Mouse (Mus musculus): ENCODE data around the gene Stxbp2.
"Not testable (repeated sequence)": the region's sequence is repeated elsewhere in the genome, so short reads cannot be mapped to it uniquely, and the experiment has no call there.

Gene Stxbp2

DNA sequence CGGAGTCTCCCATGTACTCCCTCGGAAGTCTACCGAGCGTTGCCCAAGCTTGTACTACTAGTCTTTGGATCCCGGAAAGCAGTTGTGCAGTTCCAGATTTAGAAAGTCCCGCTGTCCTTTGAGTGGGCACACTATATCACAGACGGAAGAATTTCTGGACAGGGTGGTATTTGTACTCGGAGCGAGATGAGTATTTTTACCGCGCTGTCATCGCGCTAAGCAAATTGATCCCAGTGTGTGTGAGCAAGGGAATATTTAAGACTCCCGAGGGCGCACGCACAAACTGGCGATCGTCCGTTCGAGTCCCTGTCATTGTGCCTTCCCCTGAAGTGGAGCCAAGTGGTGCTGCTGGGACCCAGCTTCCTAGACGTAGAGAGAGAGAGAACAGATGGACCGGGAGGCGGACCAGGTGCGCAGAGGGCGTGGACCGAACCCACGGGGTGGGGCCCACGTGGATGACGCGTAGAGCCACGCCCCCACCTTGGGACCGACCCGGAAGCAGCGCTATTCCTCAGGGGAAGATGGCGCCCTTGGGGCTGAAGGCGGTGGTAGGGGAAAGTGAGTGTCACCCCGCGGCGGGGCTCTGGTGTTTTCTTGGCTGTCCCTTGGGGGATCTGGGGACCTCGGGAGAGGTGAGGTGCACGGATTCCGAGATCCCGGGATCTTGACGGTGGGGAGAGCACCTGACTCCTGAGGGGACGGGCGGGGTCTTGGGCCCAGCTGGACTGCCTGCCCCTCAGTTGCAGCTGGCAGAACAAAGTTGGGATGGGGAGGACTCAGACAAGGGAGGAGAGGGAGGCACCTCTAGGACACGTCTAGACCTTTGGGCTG is at the start of gene Stxbp2:
TSS of gene Stxbp2 (plus strand) at position 309 of the 831 bp plus-strand sequence.
- DNase-seq (ENCODE audit: low read depth, low spot score): peak; percentile 76

DNA sequence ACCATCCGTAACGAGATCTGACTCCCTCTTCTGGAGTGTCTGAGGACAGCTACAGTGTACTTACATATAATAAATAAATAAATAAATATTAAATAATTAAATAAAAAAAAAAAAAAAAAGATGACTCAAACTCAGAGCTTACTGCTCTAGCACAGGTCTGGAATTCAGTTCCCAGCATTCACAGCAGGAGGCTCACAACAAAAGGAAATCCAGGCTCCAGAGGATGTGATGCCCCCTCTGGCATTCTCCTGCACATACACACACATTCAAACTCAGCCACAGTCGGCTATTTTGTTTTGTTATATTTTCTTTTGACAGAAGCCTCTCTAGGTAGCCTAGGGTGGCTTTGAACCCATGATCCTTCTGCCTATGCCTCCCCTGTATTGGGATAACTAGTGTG is 48.8 kb upstream of the Stxbp2 start:
- not testable (repeated sequence) for DNase-seq (ENCODE audit: low read depth, low spot score)

DNA sequence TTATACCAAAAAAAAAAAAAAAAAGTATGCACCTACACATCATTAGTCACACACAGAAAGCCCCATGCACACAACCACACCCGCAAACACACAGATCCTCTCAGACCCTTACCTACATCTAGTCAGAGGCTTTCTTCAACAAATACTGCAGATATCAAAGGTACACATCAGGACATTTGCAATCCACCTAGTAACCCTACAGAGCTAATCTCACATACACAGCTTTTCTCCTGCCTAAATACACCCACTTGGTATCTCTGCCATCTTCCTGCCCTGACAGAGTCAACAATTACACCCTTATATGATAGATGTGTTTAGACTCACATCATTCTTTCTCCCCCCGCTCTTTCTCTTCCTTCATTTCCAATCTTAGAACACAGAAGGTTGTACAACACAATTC is 44.3 kb upstream of the Stxbp2 start:
- no peak for DNase-seq (ENCODE audit: low read depth, low spot score)

DNA sequence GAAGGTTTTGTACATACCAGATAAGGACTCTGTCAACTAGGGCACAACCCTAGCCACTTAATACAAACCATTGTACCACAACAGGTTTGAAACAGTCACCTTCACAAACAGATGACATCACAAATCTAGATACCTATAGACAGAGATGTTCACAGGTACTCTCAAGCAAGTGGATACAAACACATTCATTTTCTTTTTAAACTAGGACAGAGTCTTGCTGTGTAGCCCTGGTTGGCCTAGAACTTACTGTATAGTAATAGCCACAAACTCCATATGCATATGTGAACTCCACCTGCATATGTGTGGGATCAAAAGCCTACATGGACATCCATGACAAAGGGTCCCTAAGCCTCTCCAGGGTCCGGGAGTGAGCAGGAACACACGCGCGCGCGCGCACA is 43.8 kb upstream of the Stxbp2 start, which contains the start of gene Camsap3:
TSS of gene Camsap3 (plus strand) at position 301 of the 398 bp plus-strand sequence.
- DNase-seq (ENCODE audit: low read depth, low spot score): no peak

DNA sequence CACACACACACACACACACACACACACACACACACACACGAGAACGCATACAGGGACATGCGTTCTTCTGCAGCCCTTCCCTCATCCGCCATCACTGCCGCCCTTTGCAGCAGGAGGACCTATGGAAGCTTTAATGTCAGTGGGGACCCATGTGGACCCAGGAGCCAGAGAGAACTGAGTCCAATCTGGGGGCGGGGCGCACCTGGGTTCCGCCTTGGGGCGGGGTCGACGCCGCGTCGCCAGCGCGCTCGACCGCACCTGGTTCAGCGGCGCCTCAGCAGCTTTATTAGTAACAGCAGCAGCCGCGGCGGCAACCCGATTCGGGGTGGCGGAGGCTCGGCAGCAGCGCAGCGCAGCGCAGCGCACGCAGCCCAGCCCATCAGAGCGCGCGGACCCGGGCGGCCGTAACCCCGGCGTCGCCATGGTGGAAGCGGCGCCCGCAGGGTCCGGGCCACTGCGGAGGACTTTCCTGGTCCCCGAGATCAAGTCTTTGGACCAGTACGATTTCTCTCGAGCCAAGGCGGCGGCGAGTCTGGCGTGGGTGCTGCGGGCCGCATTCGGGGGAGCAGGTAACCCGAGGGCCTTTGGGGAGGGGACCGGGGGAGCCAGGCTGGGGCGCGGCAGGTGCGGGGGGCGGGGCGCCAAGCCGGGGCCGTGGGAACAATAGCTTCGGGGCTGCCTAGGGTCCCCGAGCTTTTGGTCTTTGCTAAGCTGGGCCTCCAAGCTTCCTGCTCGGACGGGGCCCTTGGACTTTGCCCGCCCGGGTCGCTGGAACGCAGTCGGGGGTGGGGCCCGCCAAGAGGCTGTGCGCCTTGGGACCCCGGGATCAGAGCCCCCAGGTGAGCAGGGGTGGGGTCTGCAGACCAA is 43.1 kb upstream of the Stxbp2 start:
- peak; percentile 83 for DNase-seq (ENCODE audit: low read depth, low spot score)

DNA sequence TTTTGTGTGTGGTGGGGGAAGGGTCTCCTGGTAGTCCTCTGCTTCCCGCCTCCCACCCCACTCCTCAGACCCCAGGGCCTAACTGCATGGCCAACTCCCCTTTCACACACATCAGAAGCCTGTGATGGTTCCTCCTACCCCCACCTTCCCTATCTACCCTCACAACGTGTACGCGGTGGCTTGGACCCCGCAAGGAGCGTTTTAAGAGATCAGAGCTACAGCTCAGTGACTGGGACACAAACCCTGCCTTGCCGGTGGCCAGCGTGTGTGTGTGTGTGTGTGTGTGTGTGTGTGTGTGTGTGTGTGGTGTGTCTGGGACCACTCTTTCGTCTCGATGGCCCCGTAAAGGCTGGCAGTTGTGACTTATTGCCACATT is 42.5 kb upstream of the Stxbp2 start:
- DNase-seq (ENCODE audit: low read depth, low spot score): no peak

DNA sequence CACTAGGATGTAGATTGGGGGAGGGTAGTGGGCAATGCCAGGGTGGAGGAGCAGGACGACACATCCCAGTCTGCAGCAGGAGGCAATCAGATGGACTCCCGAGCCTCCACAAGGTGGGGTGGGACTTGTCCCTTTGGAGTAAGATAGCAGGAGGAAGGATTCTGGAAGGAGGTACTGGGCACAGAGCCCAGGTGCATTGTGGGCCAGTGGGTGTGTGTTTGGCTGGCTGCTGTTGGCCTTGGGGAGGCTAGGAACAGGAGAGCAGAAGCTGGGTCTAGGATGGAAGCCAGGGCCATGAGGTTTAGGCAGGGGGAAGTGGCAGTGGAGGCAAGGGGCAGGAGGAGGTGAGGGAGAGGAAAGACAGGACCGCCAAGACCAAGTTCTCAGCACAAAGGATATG is 37.3 kb upstream of the Stxbp2 start:
- no peak for DNase-seq (ENCODE audit: low read depth, low spot score)

DNA sequence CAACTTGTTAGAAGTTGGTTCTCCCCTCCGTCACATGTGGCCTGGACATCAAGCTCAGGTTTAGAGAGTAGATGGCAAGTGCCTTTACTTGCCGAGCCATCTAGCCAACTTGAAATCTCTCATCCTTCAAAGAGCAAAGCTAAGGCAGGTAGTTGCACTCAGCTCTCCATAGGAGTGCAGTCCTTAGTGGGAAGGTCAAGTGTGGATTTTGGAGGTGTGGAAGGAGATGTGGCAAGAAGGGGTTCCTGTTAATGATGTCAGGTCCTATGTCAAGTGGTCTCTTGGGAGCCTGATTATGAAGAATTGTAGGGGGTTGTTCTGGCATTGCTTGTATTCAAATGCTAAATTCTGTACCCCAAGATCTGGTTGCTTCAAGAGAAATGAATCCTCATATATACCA is 36.3 kb upstream of the Stxbp2 start:
- DNase-seq (ENCODE audit: low read depth, low spot score): no peak

DNA sequence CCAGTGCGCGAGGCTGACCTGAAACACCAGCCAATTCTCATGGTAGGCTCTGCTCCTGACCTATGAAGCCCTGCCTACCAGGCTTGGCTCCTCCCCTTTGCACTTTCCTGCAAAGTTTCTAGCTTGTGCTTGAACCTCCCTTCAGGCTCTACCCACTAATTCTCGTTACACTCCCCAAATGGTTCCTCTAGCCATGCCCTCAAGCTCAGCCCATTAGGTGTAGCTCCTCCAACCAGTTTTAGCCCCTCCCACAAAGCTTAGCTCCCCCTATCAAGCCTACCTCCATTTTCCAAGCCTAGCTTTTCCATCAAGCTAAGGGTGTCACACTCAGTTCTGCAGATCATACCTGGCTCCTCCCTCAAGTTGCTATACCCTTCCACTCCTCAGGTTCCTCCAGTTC is 32.7 kb upstream of the Stxbp2 start:
- DNase-seq (ENCODE audit: low read depth, low spot score): peak; percentile 76

DNA sequence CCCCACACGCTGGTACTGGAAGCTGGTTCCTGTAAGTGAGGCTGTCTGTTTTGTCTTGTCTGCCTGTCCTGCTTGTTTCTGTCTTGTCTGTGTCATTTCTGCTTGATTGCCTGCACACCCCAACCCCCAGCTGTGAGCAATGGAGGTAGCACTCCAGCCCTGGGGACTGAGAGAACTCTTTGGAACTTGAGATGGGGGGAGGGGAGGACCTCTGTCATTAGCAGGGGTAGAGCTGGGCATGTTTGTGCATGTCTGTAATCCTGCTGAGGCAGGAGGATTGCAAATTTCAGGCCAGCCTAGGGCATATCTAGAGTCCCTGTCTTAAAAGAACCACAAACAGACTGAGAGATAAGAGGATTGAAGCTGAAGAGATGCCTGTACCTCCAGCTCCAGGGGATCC is 31.5 kb upstream of the Stxbp2 start:
- DNase-seq (ENCODE audit: low read depth, low spot score): no peak

DNA sequence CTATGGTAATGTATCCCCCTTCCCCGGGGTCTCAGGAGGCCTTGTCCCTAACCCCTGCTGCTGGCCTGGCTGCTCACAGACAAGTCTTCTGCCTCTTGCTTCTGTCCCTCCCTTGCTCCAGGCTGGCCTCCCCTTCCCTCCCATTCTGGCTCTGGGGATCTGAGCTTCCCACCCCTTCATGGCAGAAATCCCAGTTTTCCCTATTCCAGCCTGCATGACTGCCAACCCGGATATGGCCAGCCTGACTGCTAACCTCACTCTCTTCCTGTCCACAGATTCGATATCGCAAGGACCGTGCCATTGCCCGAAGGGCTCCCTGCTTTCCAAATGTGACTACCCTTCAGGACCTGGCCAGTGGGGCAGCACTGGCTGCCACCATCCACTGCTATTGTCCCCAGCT is 30.4 kb upstream of the Stxbp2 start:
- no peak for DNase-seq (ENCODE audit: low read depth, low spot score)

DNA sequence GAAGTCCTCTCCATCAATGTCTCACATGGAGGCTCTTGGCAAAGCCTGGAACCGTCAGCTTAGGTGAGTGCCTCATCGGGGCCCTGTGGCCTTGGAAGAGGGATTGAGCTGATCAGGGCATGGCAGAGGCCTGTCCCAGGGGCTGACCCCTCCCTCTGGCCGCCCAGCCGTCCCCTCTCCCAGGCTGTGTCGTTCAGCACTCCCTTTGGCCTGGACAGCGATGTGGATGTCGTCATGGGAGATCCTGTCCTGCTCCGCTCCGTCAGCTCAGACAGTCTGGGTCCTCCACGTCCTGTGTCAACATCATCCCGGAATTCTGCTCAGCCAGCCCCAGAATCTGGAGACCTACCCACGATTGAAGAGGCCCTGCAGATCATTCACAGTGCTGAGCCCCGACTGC is 27.3 kb upstream of the Stxbp2 start:
- no peak for DNase-seq (ENCODE audit: low read depth, low spot score)

DNA sequence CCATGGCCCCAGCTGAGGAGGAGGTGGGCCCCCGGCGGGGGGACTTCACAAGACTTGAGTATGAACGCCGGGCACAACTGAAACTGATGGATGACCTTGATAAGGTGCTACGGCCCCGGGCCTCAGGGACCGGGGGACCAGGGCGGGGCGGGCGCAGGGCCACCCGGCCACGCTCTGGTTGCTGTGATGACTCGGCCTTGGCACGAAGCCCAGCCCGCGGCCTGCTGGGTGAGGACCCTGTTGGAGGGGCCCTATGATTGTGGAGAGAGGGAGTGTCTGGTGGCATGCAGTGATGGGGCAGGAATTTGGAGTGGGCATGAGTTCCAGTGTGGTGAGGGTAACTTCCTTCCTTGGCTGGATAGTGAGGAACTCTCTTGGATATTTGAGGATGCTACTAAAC is 24.2 kb upstream of the Stxbp2 start:
- no peak for DNase-seq (ENCODE audit: low read depth, low spot score)

DNA sequence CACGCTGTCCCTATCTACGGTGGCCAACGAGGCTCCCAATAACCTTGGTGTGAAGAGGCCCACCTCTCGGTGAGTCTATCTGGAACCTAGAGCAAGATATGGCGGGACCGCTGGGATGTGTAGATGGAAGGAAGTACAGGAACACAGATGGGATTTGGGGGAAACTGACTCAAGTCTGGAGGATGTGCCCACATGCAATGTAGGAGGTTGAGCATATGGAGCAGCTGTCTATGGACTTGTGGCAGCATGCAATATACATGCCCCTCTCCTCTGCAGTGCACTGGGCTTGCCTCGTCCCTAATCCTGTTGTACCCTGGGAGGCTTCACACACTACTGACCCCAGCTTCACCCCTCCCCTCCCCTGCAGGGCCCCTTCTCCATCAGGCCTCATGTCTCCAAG is 22.9 kb upstream of the Stxbp2 start:
- no peak for DNase-seq (ENCODE audit: low read depth, low spot score)

DNA sequence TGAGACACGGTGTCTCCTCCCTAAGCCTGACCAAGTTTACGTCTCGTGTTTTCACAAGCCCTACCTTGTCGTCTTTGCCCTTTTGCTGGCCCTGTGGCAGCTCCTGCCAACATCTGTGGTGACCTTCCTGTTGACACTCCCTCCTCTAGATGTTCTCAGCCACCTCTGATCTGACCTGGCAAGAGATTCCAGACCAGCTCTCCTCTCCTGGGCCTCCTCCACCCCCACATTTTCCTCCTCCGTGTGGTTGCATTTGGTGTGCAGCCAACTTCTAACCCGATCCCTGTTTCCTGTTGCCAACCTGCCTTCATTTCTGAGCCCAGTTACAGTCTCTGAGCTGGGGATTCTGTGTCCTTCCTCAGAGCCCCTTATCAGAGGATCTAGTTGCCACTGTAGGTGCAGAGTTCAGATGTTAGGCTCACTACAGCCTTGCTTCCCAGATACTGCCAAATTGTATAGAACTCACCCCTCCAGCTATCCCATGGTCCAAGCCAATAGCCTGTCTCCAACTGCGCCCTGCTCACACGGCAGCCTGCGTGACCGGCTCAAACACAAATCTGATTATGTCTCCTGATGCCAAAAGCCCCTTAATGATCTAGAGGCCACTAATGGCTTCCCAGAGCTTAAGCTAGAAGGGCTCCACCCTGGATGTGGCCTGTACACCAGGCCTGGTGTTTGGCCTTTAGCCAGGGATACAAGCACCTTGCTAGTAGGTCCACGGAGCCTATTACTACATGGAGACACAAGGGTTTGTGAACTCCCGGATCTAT is 21.5 kb upstream of the Stxbp2 start:
- no peak for DNase-seq (ENCODE audit: low read depth, low spot score)

DNA sequence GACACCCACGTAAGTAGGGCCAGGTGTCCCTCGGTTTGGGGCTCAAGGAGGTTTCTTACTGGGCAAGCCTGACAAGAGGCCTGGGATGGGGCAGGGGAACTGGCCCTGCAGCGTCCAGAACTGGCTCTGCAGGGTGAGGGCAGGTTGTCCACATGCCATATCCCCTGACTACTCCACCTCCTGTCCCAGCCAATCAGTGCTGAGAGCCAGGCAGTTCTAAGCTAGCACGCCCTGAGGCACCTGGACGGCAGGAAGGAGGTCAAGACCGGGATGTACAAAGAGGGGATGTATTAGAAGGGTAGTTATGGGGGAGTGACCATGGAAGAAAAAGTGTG is 21.0 kb upstream of the Stxbp2 start:
- no peak for DNase-seq (ENCODE audit: low read depth, low spot score)

DNA sequence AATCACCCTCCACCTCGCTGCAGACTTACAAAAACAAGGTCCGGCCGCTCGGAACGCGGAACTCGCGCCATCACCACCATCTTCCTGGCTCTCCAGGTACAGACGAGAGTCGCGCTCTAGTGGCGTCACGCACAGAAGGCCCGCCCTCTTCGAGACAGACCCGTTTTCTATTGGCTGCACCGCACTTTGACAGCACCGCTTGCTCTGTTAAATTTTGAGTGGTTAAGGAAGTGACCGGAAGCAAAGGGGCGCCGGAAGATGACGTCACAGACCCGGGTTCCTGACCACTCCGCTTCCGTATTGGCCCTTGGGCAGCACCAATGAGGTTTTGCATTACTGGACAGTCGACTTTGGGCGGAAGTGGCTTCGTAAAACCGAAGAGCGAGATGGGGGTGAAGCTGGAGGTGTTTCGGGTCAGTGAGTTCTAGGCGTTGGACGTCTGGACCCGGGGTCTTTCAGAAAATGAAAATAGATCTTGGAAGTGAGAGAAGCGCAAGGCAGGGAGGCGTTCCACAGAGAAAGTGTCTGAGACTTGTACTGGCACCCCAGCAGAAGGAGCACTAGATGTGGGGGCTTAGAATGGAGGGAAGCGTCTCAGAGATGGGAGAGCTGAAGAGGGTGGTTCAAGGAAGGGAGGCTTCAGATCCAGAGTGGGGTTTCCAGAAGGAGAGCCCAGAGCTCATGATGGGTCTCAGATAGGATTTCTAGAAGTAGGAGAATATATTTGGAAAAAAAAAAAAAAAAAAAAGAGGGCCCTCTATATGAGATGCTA is 9.4 kb upstream of the Stxbp2 start, which contains the start of the genes Xab2 and Pet100:
TSS of gene Xab2 (minus strand) at position 118 of the 772 bp plus-strand sequence.
TSS of gene Pet100 (plus strand) at position 350 of the 772 bp plus-strand sequence.
- DNase-seq (ENCODE audit: low read depth, low spot score): peak; percentile 100

DNA sequence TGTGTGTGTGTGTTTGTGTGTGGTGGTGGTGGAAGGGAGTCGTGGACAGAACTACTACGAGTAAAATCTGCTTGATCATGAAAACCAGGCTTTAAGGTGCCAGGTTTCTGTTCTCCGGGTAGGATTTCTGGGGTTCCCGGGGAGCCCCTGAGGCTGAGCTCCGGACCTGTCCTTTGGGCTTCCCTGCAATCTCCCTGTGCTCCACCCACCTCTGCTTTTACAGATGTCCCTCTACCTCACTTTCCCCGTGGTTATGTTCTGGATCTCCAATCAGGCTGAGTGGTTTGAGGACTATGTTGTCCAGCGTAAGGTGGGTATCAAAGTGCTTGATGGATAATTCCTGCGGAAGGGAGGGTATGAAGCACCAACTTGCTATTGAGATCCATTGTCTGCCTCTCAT is 8.6 kb upstream of the Stxbp2 start:
- DNase-seq (ENCODE audit: low read depth, low spot score): no peak

DNA sequence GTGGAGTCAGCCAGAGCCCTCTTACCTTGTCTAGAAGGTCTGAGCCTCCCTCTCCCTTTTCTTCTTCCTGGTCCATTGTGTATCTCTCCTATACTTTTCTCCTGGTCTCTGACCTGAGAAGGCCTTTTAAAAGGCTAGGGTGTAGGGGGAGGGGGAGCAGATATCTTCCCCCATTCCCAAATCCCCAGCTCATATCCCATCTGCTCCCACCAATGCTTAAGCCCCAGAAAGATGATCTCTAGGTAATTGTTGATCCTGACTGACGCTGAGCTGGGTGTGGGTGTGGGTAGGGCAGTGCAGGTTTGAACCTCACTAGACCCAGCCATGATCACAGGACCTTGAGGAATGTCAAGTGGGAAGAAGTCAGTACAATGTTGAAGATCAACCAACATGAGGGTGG is 5.3 kb upstream of the Stxbp2 start, which contains the start of gene Pcp2:
TSS of gene Pcp2 (minus strand) at position 101 of the 400 bp plus-strand sequence.
- DNase-seq (ENCODE audit: low read depth, low spot score): no peak

DNA sequence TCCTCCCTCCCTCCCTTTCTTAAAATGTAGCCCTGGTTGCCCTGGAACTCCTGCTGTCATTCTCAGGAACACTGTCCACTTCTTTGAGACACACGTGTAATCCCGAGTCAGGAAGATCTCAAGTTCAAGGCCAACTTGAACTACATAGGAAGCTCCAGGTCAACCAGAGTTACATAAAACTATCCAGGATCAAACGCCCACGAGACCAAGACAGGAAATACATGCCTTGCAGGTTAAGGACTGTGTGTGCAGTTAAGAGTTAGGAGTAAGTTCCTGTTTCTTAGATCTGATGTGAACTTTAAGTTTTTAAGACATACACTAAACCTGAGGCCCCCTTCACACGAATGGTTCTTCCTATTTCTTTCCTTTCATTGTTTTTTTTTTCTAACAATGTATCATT is 3.8 kb upstream of the Stxbp2 start:
- no peak for DNase-seq (ENCODE audit: low read depth, low spot score)

DNA sequence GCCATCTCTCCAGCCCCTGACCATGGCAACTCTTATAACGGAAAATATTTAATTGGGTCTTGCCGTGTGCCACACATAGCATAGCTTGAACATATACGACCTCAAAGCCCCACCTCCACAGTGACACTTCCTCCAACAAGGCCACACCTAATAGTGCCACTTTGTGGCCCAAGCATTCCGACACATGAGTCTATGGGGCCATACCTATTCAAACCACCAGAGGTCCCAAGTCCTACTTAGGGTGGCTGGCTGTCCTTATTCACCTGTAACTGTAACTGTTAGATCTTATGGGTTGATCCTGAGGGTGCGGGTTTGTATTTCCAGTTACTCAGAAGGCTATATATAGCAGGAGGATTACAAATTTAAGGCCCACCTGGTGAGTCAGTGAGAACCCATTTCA is 2.7 kb upstream of the Stxbp2 start:
- DNase-seq (ENCODE audit: low read depth, low spot score): no peak
